Mouse (Mus musculus) embryonic fibroblast, embryonic 13.5 days (primary cell): Measurements from ENCODE around the gene Bmp7.

Experiments
- CTCF ChIP-seq: IDR thresholded peaks from 2 replicates; pipeline ENCODE4 v1.5.1; 2011; ENCODE audit warnings: mild to moderate bottlenecking, control low read depth, low read length, moderate library complexity, borderline replicate concordance; ENCODE audit not compliant: insufficient read depth
- POLR2A ChIP-seq: IDR thresholded peaks from 2 replicates; pipeline ENCODE4 v1.6.1; 2011; ENCODE audit warnings: low read depth, mild to moderate bottlenecking, control low read depth, low read length, moderate library complexity

- TF ChIP-seq CTCF = no peak
- TF ChIP-seq POLR2A = no peak
Observed at GRCm38 (mm10) chr2:172906146-172906545, 34.0 kb downstream of the Bmp7 start.
